8 mouse cellular contexts compared by ENCODE assay signal in genomic region chr11:88717644-88718049, GRCm38 (mm10). TPM values are rescaled to one million over a fixed set of nuclear protein-coding genes. Genes with fewer than 3 reads are reported as not detected.
DNase-seq lines count a peak whose midpoint lies in the region; ATAC-seq lines count a peak whose summit lies in the region.

No protein-coding gene starts in this region.

- peak; percentile 49 for ATAC-seq in hindbrain, embryonic 15.5 days (ENCODE audit: low FRiP score, low read depth)

- peak overlapping the region; percentile 77 for H3K4me2 ChIP-seq in hindbrain, embryonic 15.5 days

- H3K27ac ChIP-seq in hindbrain, embryonic 15.5 days (replicated peaks) = peak overlapping the region; percentile 94
- no peak overlapping the region for H3K27ac ChIP-seq in macrophage

- H3K79me2 ChIP-seq in macrophage (ENCODE audit: inconsistent target) = no peaks in the 10 kb centered on the region

- H3K9ac ChIP-seq in hindbrain, embryonic 15.5 days = peak overlapping the region; percentile 99

- no peaks in the 10 kb centered on the region for H3K9me3 ChIP-seq in hindbrain, embryonic 15.5 days

- H3K4me3 ChIP-seq in hindbrain, embryonic 15.5 days = peak overlapping the region; percentile 98
- peak overlapping the region; percentile 52 for H3K4me3 ChIP-seq in macrophage (ENCODE audit: inconsistent target)

- under 1% methylated on average over 28 of the region's 38 CpGs for WGBS in hindbrain, embryonic 15.5 days
- WGBS in macrophage (ENCODE audit: missing documents) = 1% methylated on average over 36 of the region's 38 CpGs

- no peaks in the 10 kb centered on the region; the same call in 1 of the 2 replicates for H3K36me3 ChIP-seq in hindbrain, embryonic 15.5 days
- H3K36me3 ChIP-seq in macrophage (ENCODE audit: inconsistent target) = no peaks in the 10 kb centered on the region

- no peaks in the 10 kb centered on the region for H3K27me3 ChIP-seq in hindbrain, embryonic 15.5 days

- H3K4me1 ChIP-seq in hindbrain, embryonic 15.5 days (replicated peaks) = peaks cover 43% of the 10 kb centered on the region

- peak; percentile 66 for DNase-seq in embryo, embryonic 10 days (ENCODE audit: low spot score)
- DNase-seq in embryo, embryonic 10.5 days (ENCODE audit: low spot score) = no peak
- DNase-seq in thymus, postnatal 0 days (ENCODE audit: low spot score) = peak; percentile 59
- no peak for DNase-seq in thymus, postnatal 36 days
- DNase-seq in frontal cortex, postnatal 14 days (ENCODE audit: low spot score in 2 of 2) = no peak
- DNase-seq in c-Kit-positive CD71-positive TER-119-positive erythroid progenitor cells, embryonic 14.5 days (ENCODE audit: low spot score) = no peak

RNA-seq across cellular contexts. Expression of gene Msi2, which starts 0.7 kb away (rescaled TPM):
- 13.5 and 23.0 TPM in 2 replicates for polyA plus RNA-seq in thymus, postnatal 0 days (2015; fragmentation: Nextera tagmentation; extraction: Ambion mirVana)
- 35.9 and 36.9 TPM in 2 replicates for polyA plus RNA-seq in hindbrain, embryonic 15.5 days (2015; fragmentation: Nextera tagmentation; extraction: Ambion mirVana)
- 10 to 100 TPM; 26.7 to 67.4 (median 43.9) TPM for total RNA-seq in macrophage (2018; cell fraction: chromatin; rRNA removed)
- 10 to 100 TPM in 3 of 26 experiments, 1 to 10 TPM in 23; 7.5 to 10.2 (median 8.7) TPM for total RNA-seq in macrophage (2018; cell fraction: cytosol; rRNA removed)
- 10 to 100 TPM; 10.4 to 52.9 (median 24.6) TPM for total RNA-seq in macrophage (2018; cell fraction: nucleus; rRNA removed)
- polyA plus RNA-seq in macrophage (2018) = 4.8 to 5.2 TPM (median 5.1 TPM) in 3 replicates

Comparison
In these comparisons a context has a peak if more than half of its experiments do, and no peak if none do; other contexts are left out.
1. DNase-seq: peak in embryo, embryonic 10 days (single experiment) and thymus, postnatal 0 days (single experiment); none in embryo, embryonic 10.5 days (single experiment), thymus, postnatal 36 days (0 of 2), frontal cortex, postnatal 14 days (0 of 2) and c-Kit-positive CD71-positive TER-119-positive erythroid progenitor cells, embryonic 14.5 days (single experiment).